Mouse (Mus musculus): Measurements from ENCODE around the gene Dgka. TPM values are rescaled to one million over a fixed set of nuclear protein-coding genes. Genes with fewer than 3 reads are reported as not detected.

Dgka gene
- total RNA-seq, 2 experiments from 2014 or later = 7.5 to 7.7 TPM

GRCm38 (mm10) chr10:128673763-128674468 lies 70.7 kb downstream of the Dgka start, which contains the start of gene Suox:
Gene Suox, minus strand, starts transcription at chr10:128674073.
- peak; percentile 88 for DNase-seq
- intact Hi-C loops (cut with DNase I) = loop anchor here (10.0 kb wide), 1 partner anchor 109 kb away; the partner anchor contains the start of gene Pa2g4

DNA sequence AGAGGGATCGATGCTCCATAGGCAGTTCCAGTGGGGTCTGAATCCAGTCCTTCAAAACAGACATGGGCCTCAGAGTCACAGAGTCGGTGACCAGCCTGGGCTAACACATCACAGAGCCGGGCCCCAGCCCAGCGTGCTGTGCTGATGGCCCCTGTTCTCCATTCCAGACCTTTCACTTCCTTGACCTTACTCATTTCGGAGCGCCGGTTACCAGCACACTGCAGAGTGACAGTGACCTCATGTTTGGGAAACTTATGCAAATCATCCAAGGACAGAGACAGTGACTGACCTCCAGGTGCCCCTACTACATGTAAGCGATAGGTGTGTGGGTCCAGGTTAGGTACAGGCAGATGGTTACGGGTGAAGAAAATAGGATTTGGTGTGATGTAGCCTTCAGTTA lies 73.5 kb downstream of the Dgka start:
- intact Hi-C loops (cut with DNase I) = loop anchor here (10.0 kb wide), 1 partner anchor 106 kb away; the partner anchor contains the start of gene Pa2g4
- no peak for DNase-seq

Other genes with a start within 250 kb of the Dgka start
- 10 to 100 TPM; 61.7 to 65.2 TPM for gene Myl6b, start 246.2 kb downstream of the Dgka start, total RNA-seq (2021)
- 10 to 100 TPM; 13.7 to 16.3 TPM for gene Esyt1, start 219.0 kb downstream of the Dgka start, total RNA-seq (2021)
- 10 to 100 TPM; 14.0 to 15.2 TPM for gene Zc3h10, start 197.1 kb downstream of the Dgka start, total RNA-seq (2021)
- 1,000 to 10,000 TPM; 2,825 to 2,926 TPM for gene Rpl41, start 195.6 kb downstream of the Dgka start, total RNA-seq (2021)
- 100 to 1,000 TPM; 111 TPM for gene Pa2g4, start 178.9 kb downstream of the Dgka start, total RNA-seq (2021)
- under 1 TPM; 0.62 to 0.66 TPM for gene Erbb3, start 155.2 kb downstream of the Dgka start, total RNA-seq (2021)
- gene Rps26, start 118.1 kb downstream of the Dgka start, total RNA-seq (2021) = 100 to 1,000 TPM; 595 to 651 TPM
- gene Ikzf4, start 98.9 kb downstream of the Dgka start, total RNA-seq (2021) = 10 to 100 TPM; 25.0 to 30.7 TPM
- 10 to 100 TPM; 10.5 to 11.0 TPM for gene Suox, start 70.8 kb downstream of the Dgka start, total RNA-seq (2021)
- gene Rab5b, start 48.6 kb downstream of the Dgka start, total RNA-seq (2021) = 100 to 1,000 TPM; 113 TPM
- gene Pmel, start 40.7 kb downstream of the Dgka start, total RNA-seq (2021) = 1 to 10 TPM in 1 of 2 experiments, under 1 TPM in 1; 0.50 to 1.6 TPM
- 10 to 100 TPM in 1 of 2 experiments, 1 to 10 TPM in 1; 8.1 to 10.0 TPM for gene Cdk2, start 39.8 kb downstream of the Dgka start, total RNA-seq (2021)
- gene Pym1, start 3.0 kb upstream of the Dgka start, total RNA-seq (2021) = 10 to 100 TPM; 37.5 TPM
- gene Mmp19, start 46.1 kb upstream of the Dgka start, total RNA-seq (2021) = 1 to 10 TPM in 1 of 2 experiments, under 1 TPM in 1; 0.74 to 1.3 TPM
- gene Dnajc14, start 59.2 kb upstream of the Dgka start, total RNA-seq (2021) = 10 to 100 TPM; 59.3 to 63.3 TPM
- 10 to 100 TPM; 14.1 to 14.2 TPM for gene Tmem198b, start 59.5 kb upstream of the Dgka start, total RNA-seq (2021)
- 10 to 100 TPM; 50.9 to 53.4 TPM for gene Sarnp, start 72.5 kb upstream of the Dgka start, total RNA-seq (2021)
- gene Ormdl2, start 76.8 kb upstream of the Dgka start, total RNA-seq (2021) = 1 to 10 TPM; 4.3 to 5.2 TPM
- 10 to 100 TPM; 18.8 to 20.1 TPM for gene Gdf11, start 146.9 kb upstream of the Dgka start, total RNA-seq (2021)
- 10 to 100 TPM; 52.7 to 64.3 TPM for gene Cd63, start 156.1 kb upstream of the Dgka start, total RNA-seq (2021)
- gene Rdh5, start 178.0 kb upstream of the Dgka start, total RNA-seq (2021) = 1 to 10 TPM; 5.4 to 6.1 TPM
- gene Bloc1s1, start 179.2 kb upstream of the Dgka start, total RNA-seq (2021) = 10 to 100 TPM; 90.7 to 91.9 TPM
- gene Itga7, start 189.0 kb upstream of the Dgka start, total RNA-seq (2021) = 1 to 10 TPM; 8.9 to 9.1 TPM
- not detected for gene Mettl7b, start 216.1 kb upstream of the Dgka start, total RNA-seq (2021)
- gene Olfr9, start 244.6 kb upstream of the Dgka start, total RNA-seq (2021) = not detected